Mouse (Mus musculus) hindbrain, embryonic 11.5 days (tissue): ENCODE data around the gene Lypla2. TPM values are rescaled to one million over a fixed set of nuclear protein-coding genes. Genes with fewer than 3 reads are reported as not detected.
"Not testable (repeated sequence)": the region's sequence is repeated elsewhere in the genome, so short reads cannot be mapped to it uniquely, and the experiment has no call there.

Experiments
- ATAC-seq: fragments of 200-750 bp; cut with Nextera tagmentation; 2 replicates; pipeline ENCODE4 v1.8.0; 2017; ENCODE audit warnings: mild to moderate bottlenecking, moderate TSS enrichment, moderate library complexity; ENCODE audit not compliant: low FRiP score
- DNase-seq: peaks from one replicate; pipeline ENCODE4 v3.0.0-alpha.2; 2015; ENCODE audit warnings: low spot score
- H3K27ac ChIP-seq: fragments of 300-500 bp; sonication (generic); 2 replicates; pipeline ENCODE4 v1.5.1; 2014; ENCODE audit warnings: mild to moderate bottlenecking, low read depth, low read length
- H3K27me3 ChIP-seq: fragments of 300-500 bp; sonication (generic); 2 replicates; pipeline ENCODE4 v1.6.1; 2014; ENCODE audit warnings: mild to moderate bottlenecking, low read length, moderate library complexity, mixed read lengths; ENCODE audit not compliant: control insufficient read depth, insufficient read depth
- H3K36me3 ChIP-seq: fragments of 300-500 bp; sonication (generic); 2 replicates; pipeline ENCODE4 v1.6.1; 2014; ENCODE audit warnings: mild to moderate bottlenecking, low read length, moderate library complexity, mixed read lengths; ENCODE audit not compliant: control insufficient read depth, insufficient read depth
- H3K4me1 ChIP-seq: fragments of 300-500 bp; sonication (generic); replicated peaks from 2 replicates; pipeline ENCODE4 v1.6.1; 2014; ENCODE audit warnings: low read length, mixed read lengths; ENCODE audit not compliant: control insufficient read depth, insufficient read depth
- H3K4me2 ChIP-seq: fragments of 300-500 bp; sonication (generic); replicated peaks from 2 replicates; pipeline ENCODE4 v1.6.1; 2014; ENCODE audit warnings: mild to moderate bottlenecking, low read depth, low read length
- H3K4me3 ChIP-seq: fragments of 300-500 bp; sonication (generic); 2 replicates; pipeline ENCODE4 v1.5.1; 2014; ENCODE audit warnings: low read depth, low read length
- H3K9ac ChIP-seq: fragments of 300-500 bp; sonication (generic); 2 replicates; pipeline ENCODE4 v1.6.1; 2014; ENCODE audit warnings: low read depth, low read length
- H3K9me3 ChIP-seq: fragments of 300-500 bp; sonication (generic); 2 replicates; pipeline ENCODE4 v1.6.1; 2016; ENCODE audit warnings: low read length; ENCODE audit not compliant: control insufficient read depth
- WGBS: fragments of 180-500 bp; shearing (Covaris S2); extraction: QIAGEN DNeasy Blood & Tissue Kit; methylation state at CpG from one replicate; pipeline ENCODE4 v1.1.7; 2014; 5-methylcytosine and 5-hydroxymethylcytosine counted together
- polyA plus RNA-seq: library from polyadenylated mRNA; unstranded; fragments of >200 nt; fragmentation: Nextera tagmentation; extraction: Ambion mirVana; gene quantifications from 2 replicates; pipeline ENCODE4 v1.2.1, GENCODE M21; 2014

Gene Lypla2
- polyA plus RNA-seq, 1 experiment from 2014 or later = 143 TPM

GRCm38 (mm10) chr4:135984556-135984955 is 12.1 kb upstream of the Lypla2 start:
- Histone ChIP-seq H3K27me3 (no peaks in the 10 kb centered on the region), H3K27ac (no peak overlapping the region), H3K4me2 (no peak overlapping the region), H3K9me3 (no peaks in the 10 kb centered on the region), H3K9ac (no peak overlapping the region), H3K4me3 (no peak overlapping the region), H3K36me3 (0 out of 2 replicates have a peak, but pooled peaks cover 3% of the 10 kb centered on the region), H3K4me1 (peaks cover 5% of the 10 kb centered on the region)
- DNase-seq = no peak
- ATAC-seq = no peak
- 92% methylated on average over 5 of the region's 5 CpGs for WGBS

DNA sequence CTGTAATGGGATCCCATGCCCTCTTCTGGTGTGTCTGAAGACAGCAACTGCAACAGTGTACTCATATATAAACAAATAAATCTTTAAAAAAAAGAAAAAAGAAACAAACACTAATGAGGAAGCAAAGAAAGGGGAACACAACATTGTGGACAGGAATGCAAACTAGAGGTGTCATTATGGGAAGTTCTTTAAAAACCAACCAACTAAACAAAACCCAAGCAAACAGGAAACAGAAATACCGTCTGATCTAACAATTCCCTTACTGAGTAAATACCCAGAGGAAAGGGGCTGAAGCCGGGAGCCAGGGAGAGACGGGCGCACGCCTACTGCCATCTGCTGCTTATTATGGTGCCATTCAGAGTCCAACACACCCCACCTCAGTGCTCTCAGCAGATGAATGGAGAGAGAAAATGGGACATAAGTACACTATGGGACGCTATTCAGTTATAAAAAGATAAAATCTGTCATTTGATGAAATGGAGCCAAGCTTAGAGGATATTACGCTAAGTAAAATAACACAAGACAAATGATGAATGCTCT is 9.2 kb upstream of the Lypla2 start:
- Histone ChIP-seq H3K9ac (no peak overlapping the region), H3K4me1 (peaks cover 5% of the 10 kb centered on the region), H3K4me3 (no peak overlapping the region), H3K4me2 (no peak overlapping the region), H3K27me3 (no peaks in the 10 kb centered on the region), H3K27ac (no peak overlapping the region), H3K9me3 (no peaks in the 10 kb centered on the region), H3K36me3 (0 out of 2 replicates have a peak, but pooled peaks cover 3% of the 10 kb centered on the region)
- 87% methylated on average over 7 of the region's 7 CpGs for WGBS
- ATAC-seq = no peak
- no peak for DNase-seq

- not testable (repeated sequence) for H3K4me1 ChIP-seq, H3K9ac ChIP-seq, ATAC-seq, H3K4me3 ChIP-seq, H3K27me3 ChIP-seq, DNase-seq, H3K27ac ChIP-seq, H3K4me2 ChIP-seq, H3K9me3 ChIP-seq, H3K36me3 ChIP-seq
- WGBS = 93% methylated on average over 5 of the region's 5 CpGs
Measured at GRCm38 (mm10) chr4:135980223-135980622, 7.8 kb upstream of the Lypla2 start.

- Histone ChIP-seq H3K36me3 (0 out of 2 replicates have a peak, but pooled peaks cover 5% of the 10 kb centered on the region), H3K4me3 (no peak overlapping the region), H3K4me1 (peaks cover 4% of the 10 kb centered on the region; the same call in 1 of the 2 replicates), H3K4me2 (no peak overlapping the region), H3K9ac (no peak overlapping the region), H3K27me3 (no peaks in the 10 kb centered on the region), H3K27ac (no peak overlapping the region), H3K9me3 (no peaks in the 10 kb centered on the region)
- ATAC-seq (no peak), DNase-seq (no peak)
- 88% methylated on average over 12 of the region's 12 CpGs for WGBS
Measured at GRCm38 (mm10) chr4:135976146-135976545, 3.7 kb upstream of the Lypla2 start.

GRCm38 (mm10) chr4:135972911-135973811 is 735 bp upstream of the Lypla2 start:
- H3K4me1 ChIP-seq = peaks cover 4% of the 10 kb centered on the region; the same call in 1 of the 2 replicates
- H3K36me3 ChIP-seq = peaks cover 21% of the 10 kb centered on the region
- H3K27me3 ChIP-seq = no peaks in the 10 kb centered on the region
- peak overlapping the region; percentile 92; the same call in 1 of the 2 replicates for H3K9ac ChIP-seq
- H3K9me3 ChIP-seq = no peaks in the 10 kb centered on the region
- ATAC-seq = no peak
- H3K4me2 ChIP-seq = peak overlapping the region; percentile 96
- H3K4me3 ChIP-seq = peak overlapping the region; percentile 96
- H3K27ac ChIP-seq = no peak overlapping the region
- DNase-seq = no peak
- 79% methylated on average over 13 of the region's 13 CpGs for WGBS

GRCm38 (mm10) chr4:135971805-135972555 is 446 bp downstream of the Lypla2 start:
- Histone ChIP-seq H3K27ac (peak overlapping the region; percentile 39; the same call in 1 of the 2 replicates), H3K9me3 (no peaks in the 10 kb centered on the region), H3K27me3 (no peaks in the 10 kb centered on the region), H3K4me1 (peaks cover 4% of the 10 kb centered on the region; the same call in 1 of the 2 replicates), H3K9ac (peak overlapping the region; percentile 92), H3K4me2 (peak overlapping the region; percentile 96), H3K36me3 (peaks cover 29% of the 10 kb centered on the region), H3K4me3 (peak overlapping the region; percentile 96)
- WGBS = 1% methylated on average over 34 of the region's 35 CpGs
- DNase-seq = no peak
- peak; percentile 73 for ATAC-seq

DNA sequence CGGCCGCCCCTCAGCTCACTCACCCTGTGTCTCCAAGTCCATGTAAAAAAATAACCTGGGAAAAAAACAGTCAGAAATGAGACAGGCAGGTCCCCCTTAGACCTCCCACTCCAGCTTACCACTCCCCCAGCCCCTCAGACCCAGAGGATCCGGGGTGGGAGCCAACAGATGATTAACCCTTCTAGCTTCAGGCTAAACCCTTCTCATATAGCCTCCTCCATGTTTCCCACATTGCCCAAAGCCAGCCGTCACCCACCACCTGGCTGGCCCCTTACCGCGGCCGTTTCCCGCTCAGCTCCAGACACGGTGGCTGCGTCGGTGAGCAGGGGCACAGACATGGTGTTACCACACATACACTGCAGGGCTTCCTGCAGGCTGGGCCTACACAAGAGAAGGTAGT is 1.8 kb downstream of the Lypla2 start:
- peaks cover 4% of the 10 kb centered on the region; the same call in 1 of the 2 replicates for H3K4me1 ChIP-seq
- WGBS = 93% methylated on average over 11 of the region's 11 CpGs
- H3K9me3 ChIP-seq = no peaks in the 10 kb centered on the region
- H3K4me3 ChIP-seq = no peak overlapping the region
- H3K9ac ChIP-seq = no peak overlapping the region
- H3K4me2 ChIP-seq = no peak overlapping the region
- no peak overlapping the region for H3K27ac ChIP-seq
- no peaks in the 10 kb centered on the region for H3K27me3 ChIP-seq
- H3K36me3 ChIP-seq = peaks cover 27% of the 10 kb centered on the region
- no peak for DNase-seq
- no peak for ATAC-seq

- H3K4me1 ChIP-seq = peaks cover 7% of the 10 kb centered on the region; the same call in 1 of the 2 replicates
- no peaks in the 10 kb centered on the region for H3K27me3 ChIP-seq
- no peaks in the 10 kb centered on the region for H3K9me3 ChIP-seq
- WGBS = 84% methylated on average over 13 of the region's 13 CpGs
- DNase-seq (no peak), ATAC-seq (no peak)
- no peak overlapping the region for H3K4me3 ChIP-seq
- no peak overlapping the region for H3K9ac ChIP-seq
- H3K36me3 ChIP-seq = peaks cover 27% of the 10 kb centered on the region
- no peak overlapping the region for H3K27ac ChIP-seq
- no peak overlapping the region for H3K4me2 ChIP-seq
Measured at GRCm38 (mm10) chr4:135969070-135969750, 3.2 kb downstream of the Lypla2 start.
